Mouse (Mus musculus) MEL (cell line): Measurements from ENCODE around the gene Hmgcl. TPM values are rescaled to one million over a fixed set of nuclear protein-coding genes. Genes with fewer than 3 reads are reported as not detected.

ENCODE experiments used
- DNase-seq: peaks from one replicate; pipeline ENCODE4 v3.0.0; 2011; ENCODE audit warnings: low read depth, low spot score
- H3K27ac ChIP-seq: 2 replicates; pipeline ENCODE4 v1.5.1; 2012; ENCODE audit warnings: low read depth, mild to moderate bottlenecking, control low read depth, low read length, moderate library complexity; ENCODE audit not compliant: control insufficient read depth
- H3K27me3 ChIP-seq, 2 experiments: fragments of 150-350 bp in 1 of 2; sonication (generic) in 1 of 2; 2 replicates each; pipeline ENCODE4 v1.6.1; 2012; ENCODE audit warnings: low read length in 2 of 2, mild to moderate bottlenecking in 2 of 2, improper control_type of control experiment in 1 of 2, moderate library complexity in 1 of 2; ENCODE audit not compliant: insufficient read depth in 2 of 2, control insufficient read depth in 1 of 2
- H3K36me3 ChIP-seq, 2 experiments: 2 replicates each; pipeline ENCODE4 v1.6.1; 2012 to 2014; ENCODE audit warnings: low read length in 2 of 2, improper control_type of control experiment in 1 of 2, inconsistent platforms in 1 of 2, mild to moderate bottlenecking in 1 of 2; ENCODE audit not compliant: insufficient read depth in 2 of 2, control insufficient read depth in 1 of 2
- H3K4me1 ChIP-seq, 2 experiments: fragments of 150-350 bp in 1 of 2; sonication (generic) in 1 of 2; 2 replicates each; pipeline ENCODE4 v1.6.1; 2012; ENCODE audit warnings: low read length in 2 of 2, improper control_type of control experiment in 1 of 2, mild to moderate bottlenecking in 1 of 2; ENCODE audit not compliant: insufficient read depth in 2 of 2, control insufficient read depth in 1 of 2
- H3K4me3 ChIP-seq, 2 experiments: fragments of 150-350 bp in 1 of 2; sonication (generic) in 1 of 2; 2 replicates each; pipeline ENCODE4 v1.5.1; 2012; ENCODE audit warnings: low read depth in 2 of 2, low read length in 2 of 2, mild to moderate bottlenecking in 2 of 2, moderate library complexity in 2 of 2, control low read depth in 1 of 2, improper control_type of control experiment in 1 of 2; ENCODE audit not compliant: control insufficient read depth in 1 of 2, insufficient read depth in 1 of 2
- H3K79me2 ChIP-seq: 2 replicates; pipeline ENCODE4 v1.6.1; 2012; ENCODE audit warnings: mild to moderate bottlenecking, low read length, moderate library complexity; ENCODE audit not compliant: control insufficient read depth, poor library complexity, insufficient read depth
- H3K9ac ChIP-seq: 2 replicates; pipeline ENCODE4 v1.6.1; 2012; ENCODE audit warnings: low read depth, mild to moderate bottlenecking, control low read depth, low read length, moderate library complexity; ENCODE audit not compliant: control insufficient read depth, poor library complexity, severe bottlenecking
- H3K9me3 ChIP-seq: fragments of 150-350 bp; sonication (generic); replicated peaks from 2 replicates; pipeline ENCODE4 v1.6.1; 2012; ENCODE audit warnings: mild to moderate bottlenecking, low read length, improper control_type of control experiment, moderate library complexity; ENCODE audit not compliant: insufficient read depth
- BHLHE40 ChIP-seq: IDR thresholded peaks from 2 replicates; pipeline ENCODE4 v1.6.1; 2012; ENCODE audit warnings: low read depth, mild to moderate bottlenecking, inconsistent platforms, low read length, improper control_type of control experiment, borderline replicate concordance
- CHD2 ChIP-seq: IDR thresholded peaks from 2 replicates; pipeline ENCODE4 v1.6.1; 2011; ENCODE audit warnings: low read length, improper control_type of control experiment
- ELF1 ChIP-seq: IDR thresholded peaks from 2 replicates; pipeline ENCODE4 v1.6.1; 2014; ENCODE audit warnings: low read depth, mild to moderate bottlenecking, inconsistent platforms, low read length, improper control_type of control experiment, moderate library complexity
- EP300 ChIP-seq, 2 experiments: IDR thresholded peaks; 2 replicates each; pipeline ENCODE4 v1.6.1; 2011; ENCODE audit warnings: improper control_type of control experiment in 2 of 2, low read length in 2 of 2, low read depth in 1 of 2, mild to moderate bottlenecking in 1 of 2
- ETS1 ChIP-seq: IDR thresholded peaks from 2 replicates; pipeline ENCODE4 v1.6.1; 2012; ENCODE audit warnings: low read depth, mild to moderate bottlenecking, inconsistent platforms, low read length, improper control_type of control experiment, moderate library complexity
- GABPA ChIP-seq: IDR thresholded peaks from 2 replicates; pipeline ENCODE4 v1.6.1; 2012; ENCODE audit warnings: low read depth, mild to moderate bottlenecking, inconsistent platforms, low read length, improper control_type of control experiment, moderate library complexity
- GATA1 ChIP-seq: IDR thresholded peaks from 2 replicates; pipeline ENCODE4 v1.6.1; 2011; ENCODE audit warnings: low read depth, low read length, improper control_type of control experiment
- HCFC1 ChIP-seq: IDR thresholded peaks from 2 replicates; pipeline ENCODE4 v1.6.1; 2012; ENCODE audit warnings: low read depth, mild to moderate bottlenecking, inconsistent platforms, low read length, improper control_type of control experiment, moderate library complexity
- KAT2A ChIP-seq: conservative IDR thresholded peaks from 2 replicates; pipeline ENCODE4 v1.6.1; 2012; ENCODE audit warnings: low read depth, low read length, improper control_type of control experiment, inconsistent platforms
- MAFK ChIP-seq: IDR thresholded peaks from 2 replicates; pipeline ENCODE4 v1.6.1; 2011; ENCODE audit warnings: low read depth, mild to moderate bottlenecking, low read length, improper control_type of control experiment, borderline replicate concordance
- MAZ ChIP-seq: IDR thresholded peaks from 2 replicates; pipeline ENCODE4 v1.6.1; 2012; ENCODE audit warnings: low read depth, mild to moderate bottlenecking, inconsistent platforms, low read length, improper control_type of control experiment
- MXI1 ChIP-seq: IDR thresholded peaks from 2 replicates; pipeline ENCODE4 v1.6.1; 2011; ENCODE audit warnings: mild to moderate bottlenecking, low read depth, low read length, improper control_type of control experiment
- MYB ChIP-seq: IDR thresholded peaks from 2 replicates; pipeline ENCODE4 v1.6.1; 2011; ENCODE audit warnings: mild to moderate bottlenecking, low read depth, low read length, improper control_type of control experiment
- MYC ChIP-seq: IDR thresholded peaks from 2 replicates; pipeline ENCODE4 v1.6.1; 2011; ENCODE audit warnings: low read depth, mild to moderate bottlenecking, low read length, improper control_type of control experiment, moderate library complexity
- NRF1 ChIP-seq: IDR thresholded peaks from 2 replicates; pipeline ENCODE4 v1.6.1; 2014; ENCODE audit warnings: low read depth, mild to moderate bottlenecking, inconsistent platforms, low read length, improper control_type of control experiment, moderate library complexity; ENCODE audit not compliant: poor library complexity, insufficient read depth, severe bottlenecking
- POLR2A ChIP-seq, 2 experiments: IDR thresholded peaks; 2 replicates each; pipeline ENCODE4 v1.6.1; 2011 to 2012; ENCODE audit warnings: low read length in 2 of 2, mild to moderate bottlenecking in 2 of 2, control low read depth in 1 of 2, improper control_type of control experiment in 1 of 2, low read depth in 1 of 2, moderate library complexity in 1 of 2; ENCODE audit not compliant: control insufficient read depth in 1 of 2, insufficient read depth in 1 of 2, poor library complexity in 1 of 2
- POLR2AphosphoS2 ChIP-seq: IDR thresholded peaks from 2 replicates; pipeline ENCODE4 v1.6.1; 2011; ENCODE audit warnings: low read length, improper control_type of control experiment
- RAD21 ChIP-seq: IDR thresholded peaks from 2 replicates; pipeline ENCODE4 v1.6.1; 2011; ENCODE audit warnings: mild to moderate bottlenecking, low read depth, low read length, improper control_type of control experiment
- RCOR1 ChIP-seq: IDR thresholded peaks from 2 replicates; pipeline ENCODE4 v1.6.1; 2012; ENCODE audit warnings: low read depth, mild to moderate bottlenecking, inconsistent platforms, low read length, improper control_type of control experiment
- SIN3A ChIP-seq: IDR thresholded peaks from 2 replicates; pipeline ENCODE4 v1.6.1; 2012; ENCODE audit warnings: low read length, improper control_type of control experiment, inconsistent platforms
- TAL1 ChIP-seq: IDR thresholded peaks from 2 replicates; pipeline ENCODE4 v1.6.1; 2012; ENCODE audit warnings: mild to moderate bottlenecking, inconsistent platforms, low read length, moderate library complexity, mixed read lengths
- TBP ChIP-seq: IDR thresholded peaks from 2 replicates; pipeline ENCODE4 v1.8.0; 2011; ENCODE audit warnings: low read depth, low read length, improper control_type of control experiment
- TCF12 ChIP-seq: IDR thresholded peaks from 2 replicates; pipeline ENCODE4 v1.6.1; 2014; ENCODE audit warnings: low read depth, mild to moderate bottlenecking, inconsistent platforms, low read length, improper control_type of control experiment, moderate library complexity
- USF1 ChIP-seq: IDR thresholded peaks from 2 replicates; pipeline ENCODE4 v1.6.1; 2014; ENCODE audit warnings: low read depth, mild to moderate bottlenecking, inconsistent platforms, low read length, improper control_type of control experiment, moderate library complexity
- USF2 ChIP-seq, 2 experiments: IDR thresholded peaks; 2 replicates each; pipeline ENCODE4 v1.6.1; 2011 to 2012; ENCODE audit warnings: improper control_type of control experiment in 2 of 2, low read length in 2 of 2, borderline replicate concordance in 1 of 2, inconsistent platforms in 1 of 2, low read depth in 1 of 2, mild to moderate bottlenecking in 1 of 2; ENCODE audit not compliant: insufficient read depth in 1 of 2
- ZMIZ1 ChIP-seq: IDR thresholded peaks from 2 replicates; pipeline ENCODE4 v1.6.1; 2012; ENCODE audit warnings: low read depth, mild to moderate bottlenecking, inconsistent platforms, low read length, improper control_type of control experiment, moderate library complexity
- polyA plus RNA-seq, 2 experiments: library from polyadenylated mRNA; stranded (reverse) in 1 of 2; unstranded in 1 of 2; fragments of >175 nt in 1 of 2; fragments of >200 nt in 1 of 2; gene quantifications; 2 replicates each; pipeline versions ENCODE4 v1.2.1 to v1.2.4; 2012; ENCODE audit warnings: low replicate concordance in 2 of 2, low read depth in 1 of 2; ENCODE audit not compliant: insufficient read length in 2 of 2, insufficient read depth in 1 of 2, missing spikeins in 1 of 2
- total RNA-seq: library from RNA; depleted of rRNA; stranded (reverse); fragments of 300-350 nt; gene quantifications from 2 replicates; pipeline ENCODE4 v1.2.3, GENCODE M21; 2012

Gene Hmgcl
- total and polyA plus RNA-seq, 3 experiments = 48.7 to 66.5 TPM; not detected in 1

- Histone ChIP-seq H3K9ac (no peak overlapping the region; the same call in 1 of the 2 replicates), H3K27ac (peak overlapping the region; percentile 93), H3K4me1 (peaks cover 34 to 45% of the 10 kb centered on the region in 2 experiments)
These were observed 34.1 kb upstream of the Hmgcl start for GRCm38 (mm10) chr4:135912164-135912563.

GRCm38 (mm10) chr4:135912835-135913234 lies 33.4 kb upstream of the Hmgcl start:
- H3K4me1 ChIP-seq = peaks cover 34 to 44% of the 10 kb centered on the region in 2 experiments

More at GRCm38 (mm10) chr4:135912164-135912563, 34.1 kb upstream of the Hmgcl start:
- Histone ChIP-seq H3K79me2 (peaks cover 2% of the 10 kb centered on the region; the same call in 1 of the 2 replicates), H3K4me3 (no peak overlapping the region), H3K36me3 (peaks cover 0 to 45% of the 10 kb centered on the region in 2 experiments; a peak in 2 of 4 replicates), H3K27me3 (no peaks in the 10 kb centered on the region), H3K9me3 (no peaks in the 10 kb centered on the region)
- TF ChIP-seq MAFK (no peak), TBP (0 out of 2 replicates have a peak, but pooled peaks have one; percentile 12), GABPA (no peak), TAL1 (no peak), NRF1 (no peak), ETS1 (peak; percentile 57; the same call in 1 of the 2 replicates), MYB (0 out of 2 replicates have a peak, but pooled peaks have one; percentile 37), MYC (0 out of 2 replicates have a peak, but pooled peaks have one; percentile 43), HCFC1 (no peak), GATA1 (peak; percentile 25; the same call in 1 of the 2 replicates), USF1 (no peak), ELF1 (no peak), ZMIZ1 (no peak), SIN3A (peak; percentile 47; the same call in 1 of the 2 replicates), TCF12 (peak; percentile 62), USF2 (IDR thresholded peaks at IDR 0.05; ENCODE audit: borderline replicate concordance in 1 of 2, insufficient read depth in 1 of 2, low read depth in 1 of 2, low read length in 2 of 2) (no peak), EP300 (IDR thresholded peaks at IDR 0.05; ENCODE audit: low read depth in 1 of 2, low read length in 2 of 2) (peak; percentile 43 to 70; a peak in 2 of 4 replicates), POLR2A (IDR thresholded peaks at IDR 0.05; ENCODE audit: control insufficient read depth in 1 of 2, insufficient read depth in 1 of 2, low read depth in 1 of 2, low read length in 2 of 2, poor library complexity in 1 of 2) (peak in 1 of 2 experiments; percentile 24; a peak in 1 of 4 replicates), RCOR1 (peak; percentile 57), POLR2AphosphoS2 (no peak), BHLHE40 (no peak), MXI1 (peak; percentile 25; the same call in 1 of the 2 replicates), CHD2 (no peak), KAT2A (no peak)
- peak; percentile 82 for DNase-seq

More at GRCm38 (mm10) chr4:135912835-135913234, 33.4 kb upstream of the Hmgcl start:
- H3K9ac ChIP-seq = peak overlapping the region; percentile 41
- no peaks in the 10 kb centered on the region for H3K27me3 ChIP-seq
- H3K79me2 ChIP-seq = peaks cover 2% of the 10 kb centered on the region; the same call in 1 of the 2 replicates
- peak overlapping the region; percentile 93 for H3K27ac ChIP-seq
- peaks cover 0 to 45% of the 10 kb centered on the region in 2 experiments; a peak in 2 of 4 replicates for H3K36me3 ChIP-seq
- TF ChIP-seq RAD21 (no peak), KAT2A (no peak), GATA1 (no peak), MAZ (0 out of 2 replicates have a peak, but pooled peaks have one; percentile 20), TBP (no peak), BHLHE40 (no peak)
- no peak overlapping the region for H3K4me3 ChIP-seq
- H3K9me3 ChIP-seq = no peaks in the 10 kb centered on the region
- no peak for DNase-seq
